Mouse (Mus musculus) megakaryocyte progenitor cell, adult 5-6 weeks (primary cell): ENCODE measurements around the gene Ucp3. TPM values are rescaled to one million over a fixed set of nuclear protein-coding genes. Genes with fewer than 3 reads are reported as not detected.
"Not testable (repeated sequence)": the region's sequence is repeated elsewhere in the genome, so short reads cannot be mapped to it uniquely, and the experiment has no call there.

Source experiments
- ATAC-seq: replicated peaks from 2 replicates; pipeline ENCODE4 v1.8.0; 2016; ENCODE audit warnings: mild to moderate bottlenecking, moderate TSS enrichment, inconsistent platforms; ENCODE audit not compliant: poor library complexity
- total RNA-seq, 2 experiments: library from RNA; stranded (forward) in 1 of 2; stranded (reverse) in 1 of 2; fragments of 157-497, 149-512 nt in 1 of 2; fragments of 200-1000 nt in 1 of 2; gene quantifications; 2 replicates each; pipeline versions ENCODE4 v1.2.3 to v1.2.4; 2015 to 2017

Gene Ucp3
- total RNA-seq, 2 experiments from 2014 or later: not detected

DNA sequence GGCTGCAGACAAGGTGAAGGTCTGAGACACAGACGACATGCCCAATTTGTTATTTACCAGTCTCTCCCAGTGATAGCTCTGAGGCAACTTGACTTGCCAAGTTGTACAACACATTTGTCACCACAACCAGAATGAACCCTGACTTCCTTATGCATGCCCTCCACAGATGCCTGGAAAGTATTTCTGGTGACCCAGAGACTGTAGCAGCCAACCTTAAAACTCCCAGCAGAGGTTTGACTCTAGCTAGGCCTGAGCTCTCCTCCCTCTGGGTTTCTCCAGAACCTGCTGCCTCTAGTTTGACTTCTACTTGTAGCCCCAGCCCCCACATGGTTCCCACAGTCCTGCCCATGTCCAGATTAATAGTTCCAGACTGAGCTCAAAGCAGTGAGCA is 1.4 kb upstream of the Ucp3 start:
- ATAC-seq: no peak

DNA sequence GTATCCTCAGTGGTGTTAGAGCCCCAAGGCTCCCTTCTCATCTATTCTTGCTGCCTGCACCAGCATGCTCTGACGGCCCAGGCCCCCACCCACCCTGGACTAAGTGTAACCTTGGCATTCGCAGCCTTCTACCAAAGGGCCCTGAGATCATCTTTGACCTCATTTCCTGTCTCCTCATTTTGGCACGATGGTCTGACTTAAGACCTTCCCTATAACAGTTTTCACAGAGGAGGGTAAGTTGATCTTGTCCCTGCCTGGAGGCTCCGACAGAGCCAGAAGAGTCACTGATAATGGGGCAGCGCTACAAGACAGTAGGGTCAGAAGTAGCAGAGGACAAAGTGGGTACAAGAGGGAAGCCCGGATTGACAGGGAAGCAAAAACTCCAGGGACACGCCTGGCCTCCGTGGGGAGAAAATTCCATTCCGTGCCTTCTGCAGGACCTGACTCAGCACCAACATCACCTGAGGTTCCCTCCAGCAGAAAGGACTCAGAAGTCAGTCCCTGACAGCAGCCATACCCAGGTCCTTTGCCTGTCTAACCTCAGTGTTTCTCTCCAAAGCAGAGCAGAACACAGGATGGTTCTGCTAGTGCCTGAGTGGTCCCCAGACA is 1.2 kb downstream of the Ucp3 start:
- no peak for ATAC-seq

DNA sequence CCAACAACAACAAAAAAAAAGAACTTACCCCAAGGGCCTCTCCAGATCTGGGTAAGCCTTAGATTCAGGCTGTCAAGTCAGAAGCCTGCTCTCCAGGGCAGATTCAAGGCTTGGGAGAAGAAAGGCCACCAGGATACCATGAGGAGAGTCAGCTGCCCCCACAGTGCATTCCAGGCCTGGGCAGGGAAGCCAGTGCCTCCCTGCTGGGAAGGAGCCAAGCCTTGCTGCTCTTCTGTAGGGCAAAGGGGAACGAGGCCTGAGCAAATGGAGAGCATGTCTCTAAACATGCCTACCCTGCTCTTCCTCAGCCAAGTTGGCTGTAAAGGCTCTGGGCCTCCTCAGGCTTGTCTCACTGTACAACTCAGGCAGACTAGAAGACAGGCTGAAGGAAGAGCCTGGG is 1.9 kb downstream of the Ucp3 start:
- ATAC-seq: no peak

DNA sequence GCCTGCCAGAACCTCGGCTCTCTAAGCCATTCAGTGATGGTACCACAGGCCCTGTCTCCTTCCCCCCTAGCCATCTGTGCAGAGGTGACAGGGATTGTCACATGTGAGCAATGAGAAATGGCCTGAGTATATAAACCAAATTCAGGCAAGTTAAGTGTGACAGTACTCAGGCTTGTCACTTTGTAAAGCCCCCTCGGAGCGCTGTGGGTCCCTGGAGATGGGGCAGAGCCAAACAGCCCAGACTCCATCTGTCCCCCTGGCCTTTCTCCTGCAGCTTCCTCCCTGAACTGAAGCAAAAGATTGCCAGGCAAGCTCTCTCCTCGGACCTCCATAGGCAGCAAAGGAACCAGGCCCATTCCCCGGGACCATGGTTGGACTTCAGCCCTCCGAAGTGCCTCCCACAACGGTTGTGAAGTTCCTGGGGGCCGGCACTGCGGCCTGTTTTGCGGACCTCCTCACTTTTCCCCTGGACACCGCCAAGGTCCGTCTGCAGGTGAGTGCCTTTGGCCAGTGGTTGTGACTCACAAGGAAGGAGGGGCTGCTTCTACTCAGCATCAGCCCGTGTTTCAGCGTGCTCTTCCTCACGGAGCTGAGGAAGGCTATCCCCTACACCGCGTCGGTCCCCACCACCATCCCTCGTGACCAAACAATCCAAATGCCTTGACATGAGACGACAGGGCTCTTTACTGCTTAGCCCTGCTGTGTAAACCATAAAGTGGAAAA is 6.5 kb downstream of the Ucp3 start:
- no peak for ATAC-seq

DNA sequence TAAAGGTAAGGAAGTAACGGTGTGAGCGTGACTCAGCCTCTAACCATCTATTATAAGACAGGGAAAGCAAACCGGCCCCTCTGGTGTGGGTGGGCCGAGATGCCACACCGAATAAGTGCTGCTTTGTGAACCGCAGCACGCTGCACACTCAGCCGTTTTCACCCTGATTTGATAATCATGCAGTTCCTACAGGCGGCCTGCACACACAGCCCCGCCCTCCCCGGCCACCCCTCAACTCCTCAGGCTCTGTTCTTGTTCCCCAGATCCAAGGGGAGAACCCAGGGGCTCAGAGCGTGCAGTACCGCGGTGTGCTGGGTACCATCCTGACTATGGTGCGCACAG is 7.0 kb downstream of the Ucp3 start:
- no peak for ATAC-seq

DNA sequence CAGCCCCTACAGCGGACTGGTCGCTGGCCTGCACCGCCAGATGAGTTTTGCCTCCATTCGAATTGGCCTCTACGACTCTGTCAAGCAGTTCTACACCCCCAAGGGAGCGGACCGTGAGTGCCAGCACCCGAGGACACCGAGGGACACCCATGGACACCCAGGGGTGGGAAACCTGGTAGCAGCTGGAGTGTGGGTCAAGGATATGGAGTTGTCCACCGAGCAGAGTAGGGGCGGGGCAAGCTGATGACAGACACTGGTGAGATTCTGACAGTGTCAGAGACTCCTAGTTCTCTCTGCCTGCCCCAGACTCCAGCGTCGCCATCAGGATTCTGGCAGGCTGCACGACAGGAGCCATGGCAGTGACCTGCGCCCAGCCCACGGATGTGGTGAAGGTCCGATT is 7.4 kb downstream of the Ucp3 start:
- ATAC-seq: no peak

DNA sequence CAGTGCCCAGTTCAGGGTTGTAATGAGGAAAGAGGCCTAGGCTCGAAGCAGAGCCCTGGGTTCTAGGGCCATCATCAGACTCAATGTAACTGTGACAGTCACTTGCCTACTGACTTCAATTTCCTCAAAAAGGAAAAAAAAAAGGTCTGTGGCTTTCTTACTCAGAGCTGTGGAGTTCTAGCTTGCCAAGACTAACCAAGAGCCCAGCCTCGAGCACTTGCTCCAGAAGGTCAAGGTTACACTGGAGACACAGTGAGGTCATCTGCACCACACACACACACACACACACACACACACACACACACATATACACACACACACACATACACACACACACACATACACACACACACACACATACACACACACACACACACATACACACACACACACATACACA is 9.3 kb downstream of the Ucp3 start:
- ATAC-seq: not testable (repeated sequence)

DNA sequence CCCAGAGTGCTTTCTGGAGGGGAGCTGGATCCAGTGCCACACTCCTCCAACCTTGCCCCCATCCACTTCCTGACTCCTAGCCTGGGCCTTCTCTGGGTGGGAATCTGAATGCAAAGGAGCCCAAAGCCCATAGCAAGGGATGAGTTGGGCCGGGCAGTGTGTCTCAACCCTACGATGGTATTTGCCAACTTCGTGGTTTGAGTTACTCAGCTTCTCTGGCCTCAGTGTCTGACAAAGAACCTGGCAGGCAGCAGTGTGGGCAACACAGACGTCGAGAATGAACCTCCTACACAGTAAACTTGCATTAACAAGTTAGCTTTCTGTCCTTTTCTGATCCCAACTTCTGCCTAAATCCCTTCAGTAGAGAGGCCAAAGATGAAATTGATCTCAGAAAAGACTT is 11.7 kb downstream of the Ucp3 start:
- ATAC-seq: peak; percentile 74

DNA sequence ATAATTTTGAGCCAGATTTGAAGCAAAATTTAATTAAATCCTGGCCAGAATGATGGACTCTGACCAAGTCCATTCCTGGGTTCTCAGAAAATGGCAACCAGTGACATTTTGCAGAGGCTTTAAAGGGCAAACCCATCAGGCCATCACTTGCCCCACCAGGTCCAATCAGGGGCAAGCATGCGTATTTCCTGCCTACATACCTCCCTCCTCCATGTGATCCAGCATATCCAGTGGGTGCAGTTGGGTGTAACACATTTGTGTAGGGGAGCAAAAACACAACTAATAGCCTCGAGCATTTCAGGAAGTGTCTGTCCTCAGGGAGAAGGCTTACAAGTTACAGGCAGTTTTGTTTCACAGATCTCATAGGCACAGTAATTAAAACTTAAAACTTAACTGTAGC is 14.5 kb downstream of the Ucp3 start:
- no peak for ATAC-seq

DNA sequence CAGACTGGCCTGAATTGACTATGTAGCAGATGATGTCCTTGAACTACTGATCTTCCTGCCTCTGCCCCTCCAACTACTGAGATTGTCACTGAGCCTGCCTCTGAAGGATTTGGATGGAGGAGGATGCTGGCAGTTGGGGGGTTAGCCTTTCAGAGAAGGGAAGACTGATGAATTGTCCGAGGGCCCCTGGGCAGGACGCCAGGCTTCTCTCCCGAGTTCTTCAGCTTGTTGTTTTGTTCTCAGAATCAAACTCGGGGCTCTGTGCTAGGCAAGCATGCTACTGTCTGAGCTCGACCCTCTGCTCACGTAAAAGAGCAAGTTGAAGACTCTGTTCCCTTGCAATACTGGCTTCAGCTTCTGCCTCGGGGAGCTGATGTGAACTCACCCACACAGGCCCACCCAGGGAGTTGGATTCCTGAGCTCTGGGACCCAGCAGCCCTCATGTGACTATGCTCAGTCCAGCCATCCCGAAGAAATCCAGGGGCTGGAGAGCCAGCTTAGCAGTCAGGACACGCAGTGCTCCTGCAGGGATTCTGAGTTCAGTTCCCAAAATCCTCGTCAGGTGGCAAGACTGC is 15.8 kb downstream of the Ucp3 start:
- ATAC-seq: no peak

DNA sequence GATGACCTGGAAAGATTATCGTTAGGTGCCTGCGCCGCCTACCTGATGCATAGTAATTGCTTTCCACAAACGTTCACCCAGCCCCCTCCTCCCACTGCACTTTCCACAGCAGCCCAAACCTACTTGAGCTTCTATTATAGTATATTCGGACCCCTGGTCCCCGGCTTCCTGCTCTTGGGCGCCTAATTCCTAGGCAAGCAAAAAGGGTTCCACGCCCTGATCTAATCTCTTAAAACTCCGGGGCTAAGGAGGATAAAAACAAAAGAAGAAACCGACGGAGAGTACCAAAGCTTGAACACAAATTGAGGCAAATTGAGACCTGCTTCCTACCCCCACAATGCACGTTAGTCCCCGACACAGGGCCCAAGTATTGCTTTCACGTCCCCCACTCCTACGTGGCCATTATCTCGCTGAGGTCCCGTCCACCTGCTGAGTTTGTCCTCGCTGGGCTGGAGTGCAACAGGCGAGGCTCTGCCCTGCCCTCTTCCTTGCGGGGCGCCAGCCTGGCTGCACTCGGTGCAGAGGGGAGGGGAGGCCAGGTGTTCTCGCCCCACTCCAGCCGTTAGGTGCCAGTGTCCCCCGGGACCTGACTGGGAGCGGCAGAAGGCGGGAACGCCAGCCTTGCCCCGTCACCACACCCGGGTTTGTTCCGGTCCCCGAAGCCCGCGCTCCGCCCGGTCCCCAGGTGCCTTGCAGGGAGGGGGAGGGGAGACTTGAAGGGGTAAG is 19.8 kb downstream of the Ucp3 start:
- ATAC-seq: peak; percentile 33

DNA sequence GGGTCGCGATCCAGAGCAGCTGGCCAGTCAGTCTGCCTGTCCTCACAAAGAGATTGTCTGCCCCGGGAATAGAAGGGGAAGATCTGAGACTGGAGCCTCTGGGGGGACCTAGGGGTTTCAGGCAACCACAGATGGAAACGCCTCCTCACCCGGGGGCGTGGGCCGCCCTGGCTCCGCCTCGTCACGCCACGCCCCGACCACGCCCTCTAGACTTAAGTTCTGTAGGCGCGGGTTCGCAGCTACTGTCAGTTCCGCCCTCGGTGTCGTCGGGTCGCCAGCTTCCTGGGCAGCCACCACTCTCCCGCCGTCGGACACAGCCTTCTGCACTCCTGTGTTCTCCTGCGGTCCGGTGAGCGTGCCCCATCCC is 20.3 kb downstream of the Ucp3 start, which contains the start of gene Ucp2:
Gene Ucp2 (plus strand): TSS at position 221 of the 367 bp plus-strand sequence.
- ATAC-seq: peak; percentile 73

DNA sequence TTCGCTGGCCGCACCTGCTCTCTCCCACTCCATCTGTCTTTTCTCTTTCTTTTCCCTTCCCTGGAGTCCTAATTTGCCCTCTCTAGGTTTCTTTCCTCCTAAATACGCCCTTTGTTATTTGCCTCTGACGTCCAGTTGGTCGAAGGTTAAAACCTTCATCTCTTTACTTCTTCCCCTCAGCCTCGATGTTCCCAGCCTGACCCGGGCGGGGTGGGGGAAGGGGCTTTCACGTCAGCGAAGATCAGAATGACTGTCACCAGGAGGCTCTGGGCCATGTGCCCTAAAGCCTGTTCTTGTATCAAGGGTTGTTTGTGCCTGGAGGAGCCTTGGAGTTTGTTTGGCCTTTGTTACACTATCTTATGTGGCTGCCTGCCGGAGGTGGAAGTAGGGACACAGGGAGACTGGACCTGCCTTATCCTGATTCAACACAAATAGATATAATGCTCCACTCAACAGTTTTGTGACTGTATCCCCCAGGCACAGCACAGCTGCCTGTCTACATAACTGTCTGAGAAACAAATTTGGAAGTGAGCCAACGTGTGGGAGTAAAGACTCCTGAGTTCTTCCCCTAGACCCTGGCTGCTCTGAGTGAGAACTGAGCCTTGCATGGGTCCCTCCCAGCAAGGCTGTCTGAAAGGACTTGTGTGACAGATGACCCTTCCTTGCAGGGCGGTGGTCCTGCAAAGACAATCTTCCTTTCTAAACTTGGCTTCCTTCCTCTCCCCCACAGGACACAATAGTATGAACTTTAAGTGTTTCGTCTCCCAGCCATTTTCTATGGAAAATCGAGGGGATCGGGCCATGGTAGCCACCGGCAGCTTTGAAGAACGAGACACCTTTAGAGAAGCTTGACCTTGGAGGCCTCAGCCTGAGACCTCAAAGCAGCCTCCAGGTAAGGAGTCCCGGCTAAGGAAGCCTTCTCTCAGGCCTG is 21.0 kb downstream of the Ucp3 start:
- ATAC-seq: peak; percentile 15

DNA sequence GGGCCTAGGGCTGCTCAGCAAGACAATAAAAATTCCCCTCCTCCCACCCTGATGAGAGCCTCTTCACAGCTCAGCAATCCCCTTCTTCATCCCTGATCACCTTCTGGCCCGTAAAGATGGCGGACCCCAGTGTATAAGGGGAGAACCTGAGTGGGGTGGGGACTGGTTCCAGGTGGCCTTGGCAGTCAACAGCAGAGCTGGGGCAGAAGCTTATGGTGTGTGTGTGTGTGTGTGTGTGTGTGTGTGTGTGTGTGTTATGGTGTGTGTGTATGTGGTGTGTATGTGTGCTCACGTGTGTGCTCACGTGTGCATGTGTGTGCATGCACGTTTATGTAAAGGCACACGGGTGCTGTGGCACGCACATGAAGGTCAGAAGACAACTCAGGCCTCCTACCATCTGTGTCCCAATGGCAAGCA is 21.6 kb downstream of the Ucp3 start:
- ATAC-seq: no peak

DNA sequence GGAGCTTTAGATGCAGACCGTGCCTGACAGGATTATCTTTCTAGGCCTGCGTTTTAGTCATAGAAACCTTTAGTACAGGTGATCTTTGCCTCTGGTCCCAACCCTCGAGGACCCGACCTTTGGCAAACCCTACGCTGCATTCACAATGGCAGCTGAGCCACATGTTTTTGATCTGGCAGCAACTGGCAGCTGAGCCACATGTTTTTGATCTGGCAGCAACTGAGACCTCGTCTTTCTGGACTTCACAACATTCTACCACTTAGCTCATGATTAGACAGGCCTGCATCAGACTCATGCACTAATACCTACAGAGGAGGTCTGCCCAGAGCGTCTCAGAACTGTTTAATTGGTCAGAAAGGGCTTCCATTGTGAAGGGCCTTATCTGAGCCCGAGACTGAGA is 22.3 kb downstream of the Ucp3 start:
- ATAC-seq: no peak

DNA sequence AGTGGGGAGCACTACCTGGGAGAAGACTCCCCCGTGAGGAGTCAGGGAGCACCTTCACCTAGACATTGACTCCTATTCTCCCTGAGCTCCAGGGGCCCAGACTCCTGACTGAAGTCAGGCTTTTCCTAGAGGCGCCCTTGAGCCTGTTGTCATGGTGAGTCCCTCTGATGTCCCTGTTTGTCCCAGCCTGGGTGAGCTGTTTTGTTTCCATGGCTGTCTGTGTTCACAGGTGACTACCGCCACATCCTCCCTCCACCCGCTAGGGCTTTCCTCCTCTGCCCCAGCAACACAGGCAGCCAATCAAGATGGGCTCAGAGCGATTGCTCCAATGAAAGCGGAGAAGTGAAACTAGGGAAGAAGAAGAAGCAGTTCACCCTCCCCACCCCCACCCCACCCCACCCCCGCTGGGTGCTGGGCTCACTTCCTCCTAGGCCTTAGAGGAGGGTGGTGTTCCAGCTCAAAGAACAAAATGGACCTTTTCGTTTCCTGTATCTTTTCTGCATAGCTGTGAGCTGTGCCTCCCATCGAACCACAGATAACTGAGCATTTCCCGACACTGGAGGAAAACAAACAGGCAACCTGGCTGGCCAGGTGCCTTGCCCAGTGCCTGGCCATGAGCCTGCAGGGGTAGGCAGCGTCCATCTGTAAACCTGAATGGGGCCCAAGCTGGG is 22.9 kb downstream of the Ucp3 start:
- peak; percentile 64 for ATAC-seq

DNA sequence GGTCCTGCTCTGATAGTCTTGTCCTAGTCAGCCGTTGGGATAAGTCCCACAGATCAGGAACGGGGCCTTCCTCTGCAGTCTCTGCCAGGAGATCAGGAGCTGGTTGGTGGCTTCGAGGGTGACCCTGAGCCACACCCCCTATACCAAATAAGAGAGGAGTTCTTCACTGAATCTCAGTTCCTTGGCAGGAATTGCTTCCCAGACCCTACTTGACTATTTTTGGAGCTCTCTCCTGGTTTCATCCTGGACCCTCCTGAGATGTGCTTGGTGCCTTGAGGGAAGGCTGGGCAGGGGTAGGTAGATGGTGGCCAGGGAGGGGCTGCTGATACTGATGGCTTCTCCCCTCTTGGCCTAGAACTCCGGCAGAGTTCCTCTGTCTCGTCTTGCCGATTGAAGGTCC is 23.6 kb downstream of the Ucp3 start:
- no peak for ATAC-seq

DNA sequence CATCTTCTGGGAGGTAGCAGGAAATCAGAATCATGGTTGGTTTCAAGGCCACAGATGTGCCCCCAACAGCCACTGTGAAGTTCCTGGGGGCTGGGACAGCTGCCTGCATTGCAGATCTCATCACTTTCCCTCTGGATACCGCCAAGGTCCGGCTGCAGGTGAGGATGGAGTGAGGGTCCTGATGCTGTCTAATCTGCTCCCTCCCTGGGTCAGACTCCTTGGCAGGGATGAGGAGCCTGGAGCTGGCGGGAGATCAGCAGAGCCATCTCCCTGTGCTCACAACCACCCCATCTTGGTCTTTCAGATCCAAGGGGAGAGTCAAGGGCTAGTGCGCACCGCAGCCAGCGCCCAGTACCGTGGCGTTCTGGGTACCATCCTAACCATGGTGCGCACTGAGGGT is 24.0 kb downstream of the Ucp3 start:
- ATAC-seq: no peak

DNA sequence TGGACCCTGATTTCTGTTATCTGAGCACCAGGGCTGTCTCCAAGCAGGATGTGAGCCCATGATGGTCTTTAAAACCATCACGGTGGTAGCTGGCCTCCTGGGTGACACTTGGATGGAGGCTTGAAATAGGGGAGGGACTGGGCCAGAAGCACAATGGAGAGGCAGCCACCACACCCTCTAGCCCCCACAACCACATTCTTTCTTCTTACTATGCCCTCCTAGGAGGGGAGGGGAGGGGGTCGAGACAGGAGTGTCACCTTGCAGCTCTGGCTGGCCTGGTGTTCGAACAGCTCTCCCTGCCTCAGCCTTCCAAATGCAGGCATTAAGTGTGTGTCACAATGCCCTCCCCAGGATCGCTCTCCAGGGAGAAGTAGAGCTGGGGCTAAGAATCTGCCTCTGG is 24.6 kb downstream of the Ucp3 start:
- ATAC-seq: no peak

DNA sequence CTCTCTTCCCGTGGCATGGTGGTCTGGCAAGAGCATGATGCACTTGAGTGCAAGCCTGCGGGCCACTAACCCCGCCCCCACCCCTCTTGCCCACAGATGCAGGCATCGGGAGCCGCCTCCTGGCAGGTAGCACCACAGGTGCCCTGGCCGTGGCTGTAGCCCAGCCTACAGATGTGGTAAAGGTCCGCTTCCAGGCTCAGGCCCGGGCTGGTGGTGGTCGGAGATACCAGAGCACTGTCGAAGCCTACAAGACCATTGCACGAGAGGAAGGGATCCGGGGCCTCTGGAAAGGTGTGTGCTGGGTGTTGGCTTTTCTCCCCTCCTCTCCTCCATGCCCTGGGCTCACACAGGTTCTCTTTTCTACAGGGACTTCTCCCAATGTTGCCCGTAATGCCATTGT is 25.2 kb downstream of the Ucp3 start:
- no peak for ATAC-seq
